Mouse (Mus musculus): ENCODE measurements around the gene C1qtnf9. TPM values are rescaled to one million over a fixed set of nuclear protein-coding genes. Genes with fewer than 3 reads are reported as not detected.

Gene C1qtnf9
- polyA plus RNA-seq, 1 experiment from 2014 or later, result 0.19 TPM

DNA sequence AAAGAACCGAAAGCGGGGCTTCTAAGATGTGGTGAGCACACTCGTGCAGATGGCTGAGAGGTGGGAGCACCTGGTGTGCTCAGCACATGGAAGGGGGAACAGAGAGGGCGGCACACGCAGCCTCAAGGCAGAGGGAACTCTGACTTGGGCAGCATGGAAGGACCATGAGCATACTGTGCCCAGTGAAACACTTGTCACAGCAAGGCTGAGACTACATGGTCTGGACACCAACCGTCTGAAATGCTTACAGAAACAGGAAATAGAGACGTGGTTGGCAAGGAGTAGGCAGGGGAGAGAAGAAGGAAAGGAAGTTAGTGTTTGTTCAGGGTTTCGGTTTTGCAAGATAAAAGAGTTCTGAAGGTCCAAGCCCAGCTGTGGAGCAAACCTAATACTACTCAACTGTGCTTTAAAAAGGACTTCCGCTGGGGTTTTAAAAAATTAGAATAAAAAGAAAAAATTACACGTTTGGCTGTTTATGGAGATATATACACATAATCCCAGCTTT lies 29.4 kb upstream of the C1qtnf9 start:
- Histone ChIP-seq H3K9me3 (no peaks in the 10 kb centered on the region), H3K27ac (peak overlapping the region; percentile 53; the same call in 1 of the 2 replicates), H3K27me3 (replicated peaks) (no peaks in the 10 kb centered on the region), H3K36me3 (replicated peaks) (no peaks in the 10 kb centered on the region), H3K4me2 (no peak overlapping the region), H3K4me3 (no peak overlapping the region), H3K9ac (no peak overlapping the region), H3K4me1 (peaks cover 45% of the 10 kb centered on the region)
- WGBS, result 69% methylated on average over 10 of the region's 10 CpGs
- no peak for ATAC-seq (replicated peaks)

DNA sequence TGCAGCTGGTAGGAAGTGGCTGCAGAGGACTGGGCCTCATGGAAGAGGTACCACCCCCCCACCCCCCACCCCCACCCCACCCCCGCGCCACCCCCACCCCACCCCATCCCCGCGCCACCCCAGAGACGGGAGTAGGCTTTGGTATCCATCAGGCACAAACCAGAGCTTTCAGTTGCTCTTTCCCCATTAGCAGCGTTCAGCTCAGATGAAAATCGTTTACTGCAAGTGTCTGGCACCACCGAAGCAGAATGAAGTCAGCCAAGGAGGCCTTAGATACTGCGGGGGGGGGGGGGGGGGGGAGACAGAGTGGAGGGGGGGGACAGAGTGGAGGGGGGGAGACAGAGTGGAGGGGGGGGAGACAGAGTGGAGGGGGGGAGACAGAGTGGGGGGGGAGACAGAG lies 28.8 kb upstream of the C1qtnf9 start:
- Histone ChIP-seq H3K4me1 (peaks cover 38% of the 10 kb centered on the region), H3K36me3 (replicated peaks) (no peaks in the 10 kb centered on the region), H3K27ac (no peak overlapping the region), H3K27me3 (replicated peaks) (no peaks in the 10 kb centered on the region), H3K4me3 (no peak overlapping the region), H3K9ac (no peak overlapping the region), H3K4me2 (no peak overlapping the region), H3K9me3 (no peaks in the 10 kb centered on the region)
- no peak for ATAC-seq (replicated peaks)
- 4% methylated on average over 5 of the region's 9 CpGs for WGBS

DNA sequence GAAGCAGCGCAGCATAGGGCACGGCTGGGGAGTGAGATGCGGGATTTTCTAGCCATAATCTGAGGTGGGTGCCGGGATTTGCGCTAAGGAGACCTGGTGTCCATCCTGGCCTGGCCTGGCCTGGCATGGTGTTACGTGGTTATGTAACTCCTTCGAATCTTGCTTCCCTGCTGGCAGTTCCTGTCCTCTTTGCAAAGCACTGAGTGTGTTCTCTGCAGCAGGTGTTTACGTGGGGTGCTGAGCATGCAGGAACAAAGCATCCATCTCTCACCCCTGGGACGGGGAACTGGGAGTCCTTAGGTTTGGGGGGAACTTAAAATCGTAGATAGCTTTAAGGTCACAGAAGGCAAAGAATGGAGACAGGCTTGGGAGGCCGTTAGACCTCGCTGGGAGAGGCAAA lies 28.3 kb upstream of the C1qtnf9 start:
- peak overlapping the region; percentile 34; the same call in 1 of the 2 replicates for H3K27ac ChIP-seq
- ATAC-seq (replicated peaks), result no peak
- H3K36me3 ChIP-seq (replicated peaks), result no peaks in the 10 kb centered on the region
- no peaks in the 10 kb centered on the region for H3K9me3 ChIP-seq
- WGBS, result 77% methylated on average over 12 of the region's 12 CpGs
- no peak overlapping the region for H3K9ac ChIP-seq
- H3K4me2 ChIP-seq, result no peak overlapping the region
- no peaks in the 10 kb centered on the region for H3K27me3 ChIP-seq (replicated peaks)
- H3K4me3 ChIP-seq, result no peak overlapping the region
- peaks cover 37% of the 10 kb centered on the region for H3K4me1 ChIP-seq

DNA sequence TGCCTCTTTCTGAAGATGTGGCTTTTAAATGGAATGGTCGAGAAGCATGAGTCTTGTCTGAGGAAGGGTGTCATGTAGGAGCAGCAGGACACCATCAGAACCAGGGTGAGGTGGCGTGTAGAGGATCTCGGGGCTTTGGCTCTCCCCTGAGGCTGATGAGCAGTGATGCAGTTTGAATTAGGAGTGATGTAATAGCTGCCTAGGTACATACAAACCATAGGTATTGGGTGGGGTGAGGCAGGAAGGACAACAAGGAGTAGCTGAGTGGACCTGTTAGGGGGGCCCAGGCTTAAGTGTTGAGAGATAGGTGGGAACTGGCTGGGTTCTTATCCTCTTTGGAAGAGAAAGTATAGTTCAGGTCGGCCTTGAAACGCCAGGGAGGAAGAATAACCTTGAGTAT lies 27.4 kb upstream of the C1qtnf9 start:
- H3K27ac ChIP-seq, result no peak overlapping the region
- H3K4me2 ChIP-seq, result no peak overlapping the region
- WGBS, result 87% methylated on average over 5 of the region's 5 CpGs
- H3K27me3 ChIP-seq (replicated peaks), result no peaks in the 10 kb centered on the region
- no peak overlapping the region for H3K9ac ChIP-seq
- H3K9me3 ChIP-seq, result no peaks in the 10 kb centered on the region
- ATAC-seq (replicated peaks), result no peak
- no peaks in the 10 kb centered on the region for H3K36me3 ChIP-seq (replicated peaks)
- peaks cover 33% of the 10 kb centered on the region for H3K4me1 ChIP-seq
- no peak overlapping the region for H3K4me3 ChIP-seq

DNA sequence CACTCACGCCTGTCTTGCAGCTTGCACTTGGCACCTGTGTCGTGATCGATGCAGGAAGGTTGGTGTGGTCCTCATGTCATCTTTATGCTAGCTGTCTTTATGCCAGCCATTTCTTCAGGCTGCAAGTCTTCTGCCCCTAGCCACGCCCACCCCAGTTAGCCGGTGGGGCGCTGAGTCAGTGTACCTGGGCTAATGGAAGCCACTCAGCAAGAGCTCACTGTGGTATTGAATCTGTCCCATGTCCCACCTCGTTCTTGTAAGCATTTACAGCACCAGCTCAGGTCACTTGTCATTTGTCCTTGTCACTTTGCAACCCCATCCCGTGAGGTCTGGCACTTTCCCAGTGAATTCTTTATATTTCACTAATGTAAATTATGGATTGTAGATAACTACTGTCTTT lies 26.9 kb upstream of the C1qtnf9 start:
- no peak for ATAC-seq (replicated peaks)
- Histone ChIP-seq H3K27ac (peak overlapping the region; percentile 52; the same call in 1 of the 2 replicates), H3K4me2 (no peak overlapping the region), H3K9ac (no peak overlapping the region), H3K4me1 (peaks cover 30% of the 10 kb centered on the region), H3K4me3 (no peak overlapping the region), H3K36me3 (replicated peaks) (no peaks in the 10 kb centered on the region), H3K27me3 (replicated peaks) (no peaks in the 10 kb centered on the region), H3K9me3 (no peaks in the 10 kb centered on the region)
- WGBS, result 76% methylated on average over 8 of the region's 8 CpGs

DNA sequence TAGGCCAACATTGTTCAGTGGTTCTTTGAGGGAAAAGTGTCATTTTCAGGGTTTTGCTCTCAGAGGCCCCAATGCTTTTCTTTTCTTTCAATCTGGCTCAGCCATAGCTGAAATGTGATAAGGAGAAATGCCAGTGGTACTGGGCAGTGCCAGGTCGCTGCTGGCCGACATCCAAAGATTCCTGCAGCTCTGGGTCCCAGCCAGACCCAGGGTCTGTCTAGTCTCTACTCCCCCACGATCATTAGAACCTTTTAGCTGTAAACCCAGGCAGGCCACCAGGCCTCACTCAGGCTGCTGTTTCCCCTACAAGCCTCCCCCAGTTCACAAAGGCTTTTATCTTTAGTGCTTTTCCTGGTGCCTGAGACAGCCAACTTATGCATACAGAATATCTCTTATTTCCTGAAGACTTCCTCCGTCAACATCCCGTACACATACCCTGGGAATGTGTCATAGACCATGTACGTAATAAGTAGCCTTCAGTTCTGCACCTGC lies 26.4 kb upstream of the C1qtnf9 start:
- ATAC-seq (replicated peaks), result no peak
- Histone ChIP-seq H3K27me3 (replicated peaks) (no peaks in the 10 kb centered on the region), H3K9ac (no peak overlapping the region), H3K27ac (peak overlapping the region; percentile 52; the same call in 1 of the 2 replicates), H3K4me2 (no peak overlapping the region), H3K36me3 (replicated peaks) (no peaks in the 10 kb centered on the region), H3K9me3 (no peaks in the 10 kb centered on the region), H3K4me3 (no peak overlapping the region), H3K4me1 (peaks cover 25% of the 10 kb centered on the region)
- 67% methylated on average over 6 of the region's 6 CpGs for WGBS

DNA sequence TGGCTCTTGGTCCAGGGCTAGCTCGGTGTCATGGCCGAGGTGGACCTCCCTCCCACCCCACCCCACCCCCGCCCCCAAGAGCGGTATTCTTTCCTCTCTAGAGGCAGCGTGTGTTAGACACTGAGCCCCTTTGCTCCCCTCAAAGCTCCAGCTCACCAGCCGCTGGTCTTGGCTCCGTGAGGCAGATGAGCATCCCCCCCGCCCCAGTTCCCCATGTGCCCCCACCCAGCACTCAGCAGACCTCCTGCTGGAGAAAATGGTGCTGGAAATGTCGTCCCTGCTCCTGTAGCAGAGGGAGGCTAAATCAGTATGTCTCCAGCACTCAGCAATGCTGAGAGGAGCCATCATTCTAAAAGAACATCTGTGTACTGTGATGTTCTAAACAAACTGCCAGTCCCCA lies 24.3 kb upstream of the C1qtnf9 start:
- 74% methylated on average over 9 of the region's 9 CpGs for WGBS
- no peak overlapping the region for H3K9ac ChIP-seq

DNA sequence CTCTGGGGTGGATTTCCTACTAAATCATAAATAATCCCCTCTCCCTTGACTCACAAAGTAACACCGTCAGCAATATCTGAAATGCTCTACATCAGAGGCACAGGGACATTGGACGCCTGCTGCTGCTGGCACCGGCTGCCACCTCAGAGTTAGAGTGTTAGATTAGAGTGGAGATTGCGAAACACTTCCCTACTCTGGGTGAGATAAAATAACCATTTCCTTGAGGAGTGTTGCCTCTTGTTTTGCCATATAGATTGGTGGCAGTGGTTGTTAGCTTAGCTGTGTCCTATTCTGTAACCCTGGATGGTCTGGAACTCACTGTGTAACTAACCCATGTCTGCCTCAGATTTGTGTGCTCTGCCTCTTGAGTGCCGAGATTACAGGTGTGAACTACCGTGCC lies 22.7 kb upstream of the C1qtnf9 start:
- no peak overlapping the region for H3K4me3 ChIP-seq
- H3K36me3 ChIP-seq (replicated peaks), result no peaks in the 10 kb centered on the region
- no peak overlapping the region for H3K9ac ChIP-seq
- ATAC-seq (replicated peaks), result no peak
- H3K27me3 ChIP-seq (replicated peaks), result no peaks in the 10 kb centered on the region
- no peaks in the 10 kb centered on the region for H3K9me3 ChIP-seq
- 87% methylated on average over 6 of the region's 6 CpGs for WGBS
- no peak overlapping the region for H3K4me2 ChIP-seq
- peaks cover 14% of the 10 kb centered on the region; the same call in 1 of the 2 replicates for H3K4me1 ChIP-seq
- H3K27ac ChIP-seq, result no peak overlapping the region

More for the DNA sequence above, 24.3 kb upstream of the C1qtnf9 start:
- H3K36me3 ChIP-seq (replicated peaks), result no peaks in the 10 kb centered on the region
- no peak overlapping the region for H3K4me2 ChIP-seq
- no peaks in the 10 kb centered on the region for H3K9me3 ChIP-seq
- H3K4me3 ChIP-seq, result no peak overlapping the region
- peaks cover 14% of the 10 kb centered on the region; the same call in 1 of the 2 replicates for H3K4me1 ChIP-seq
- no peak overlapping the region for H3K27ac ChIP-seq
- H3K27me3 ChIP-seq (replicated peaks), result no peaks in the 10 kb centered on the region
- no peak for ATAC-seq (replicated peaks)

DNA sequence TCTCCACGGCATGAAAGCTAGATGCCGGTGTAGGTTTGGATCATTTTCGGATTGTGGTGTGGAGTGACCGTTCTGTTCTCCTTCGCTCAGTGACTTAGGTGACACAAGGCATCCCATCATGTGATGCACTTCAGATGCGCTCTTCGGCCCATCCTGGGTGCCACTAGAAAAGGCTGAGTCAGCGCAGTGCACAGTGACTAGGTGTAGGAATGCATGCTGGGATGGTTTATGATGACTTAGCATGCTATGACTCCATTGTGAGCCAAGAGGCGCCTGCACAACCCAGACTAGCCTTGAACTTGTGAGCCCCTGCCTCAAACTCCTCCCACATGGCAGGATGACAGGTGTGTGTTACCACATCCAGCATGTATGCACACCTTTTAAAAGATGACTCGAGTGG lies 21.8 kb upstream of the C1qtnf9 start:
- H3K9me3 ChIP-seq, result no peaks in the 10 kb centered on the region
- H3K4me3 ChIP-seq, result no peak overlapping the region
- no peak for ATAC-seq (replicated peaks)
- H3K36me3 ChIP-seq (replicated peaks), result no peaks in the 10 kb centered on the region
- 96% methylated on average over 10 of the region's 10 CpGs for WGBS
- no peaks in the 10 kb centered on the region for H3K27me3 ChIP-seq (replicated peaks)
- no peak overlapping the region for H3K4me2 ChIP-seq
- H3K27ac ChIP-seq, result no peak overlapping the region
- H3K9ac ChIP-seq, result no peak overlapping the region
- H3K4me1 ChIP-seq, result peaks cover 4% of the 10 kb centered on the region; the same call in 1 of the 2 replicates

DNA sequence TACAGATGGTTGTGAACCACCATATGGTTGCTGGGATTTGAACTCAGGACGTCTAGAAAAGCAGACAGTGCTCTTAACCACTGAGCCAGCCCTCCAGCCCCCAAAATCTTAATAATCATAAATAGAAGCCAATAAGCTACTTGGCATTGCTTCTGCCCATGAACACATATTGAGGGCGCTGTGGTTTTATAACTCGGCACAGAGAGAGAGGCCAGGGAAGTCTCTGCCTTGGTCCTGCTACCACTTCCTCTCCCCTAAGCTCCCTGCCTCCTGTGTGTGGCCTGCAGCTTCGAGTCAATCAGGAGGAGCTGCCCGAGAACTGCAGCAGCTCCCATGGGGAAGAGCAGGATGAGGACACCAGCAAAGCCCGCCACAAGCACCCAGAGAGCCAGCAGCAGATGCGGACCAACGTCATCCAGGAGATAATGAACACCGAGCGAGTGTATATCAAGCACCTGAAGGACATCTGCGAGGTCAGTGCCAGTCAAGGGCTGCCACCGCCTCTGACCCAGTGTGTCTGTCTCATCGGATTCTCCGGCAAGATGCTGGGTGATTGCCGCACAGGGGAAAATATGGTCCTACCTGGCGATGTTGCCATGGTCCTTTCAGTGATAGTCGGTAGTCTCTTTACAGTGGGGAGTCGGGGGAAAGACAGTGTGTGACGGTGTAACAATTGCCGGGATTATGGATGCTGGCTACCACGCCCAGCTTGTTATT lies 20.6 kb upstream of the C1qtnf9 start:
- H3K36me3 ChIP-seq (replicated peaks), result no peaks in the 10 kb centered on the region
- H3K9me3 ChIP-seq, result no peaks in the 10 kb centered on the region
- WGBS, result 87% methylated on average over 21 of the region's 21 CpGs
- no peak overlapping the region for H3K4me2 ChIP-seq
- no peak overlapping the region for H3K9ac ChIP-seq
- H3K4me3 ChIP-seq, result no peak overlapping the region
- ATAC-seq (replicated peaks), result no peak
- no peak overlapping the region for H3K27ac ChIP-seq
- no peaks in the 10 kb centered on the region for H3K27me3 ChIP-seq (replicated peaks)
- no peaks in the 10 kb centered on the region for H3K4me1 ChIP-seq

DNA sequence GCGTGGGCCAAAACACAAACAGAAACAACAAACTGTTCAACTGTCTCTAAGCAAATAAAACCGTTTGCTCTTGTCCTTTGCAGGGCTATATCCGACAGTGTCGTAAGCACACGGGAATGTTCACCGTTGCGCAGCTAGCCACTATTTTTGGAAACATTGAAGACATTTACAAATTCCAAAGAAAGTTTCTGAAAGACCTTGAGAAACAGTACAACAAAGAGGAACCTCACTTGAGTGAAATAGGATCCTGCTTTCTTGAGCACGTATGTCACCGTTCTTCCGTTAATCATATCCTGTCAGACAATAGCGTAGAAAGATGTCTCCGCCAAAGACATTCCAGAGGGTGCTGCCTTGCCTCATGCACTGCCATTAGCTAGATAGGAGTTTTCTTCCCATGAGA lies 18.1 kb upstream of the C1qtnf9 start:
- no peak overlapping the region for H3K27ac ChIP-seq
- 91% methylated on average over 12 of the region's 12 CpGs for WGBS
- H3K9me3 ChIP-seq, result no peaks in the 10 kb centered on the region
- no peak overlapping the region for H3K4me3 ChIP-seq
- peaks cover 6% of the 10 kb centered on the region; the same call in 1 of the 2 replicates for H3K4me1 ChIP-seq
- H3K36me3 ChIP-seq (replicated peaks), result no peaks in the 10 kb centered on the region
- no peak overlapping the region for H3K4me2 ChIP-seq
- no peak overlapping the region for H3K9ac ChIP-seq
- ATAC-seq (replicated peaks), result no peak
- no peaks in the 10 kb centered on the region for H3K27me3 ChIP-seq (replicated peaks)

DNA sequence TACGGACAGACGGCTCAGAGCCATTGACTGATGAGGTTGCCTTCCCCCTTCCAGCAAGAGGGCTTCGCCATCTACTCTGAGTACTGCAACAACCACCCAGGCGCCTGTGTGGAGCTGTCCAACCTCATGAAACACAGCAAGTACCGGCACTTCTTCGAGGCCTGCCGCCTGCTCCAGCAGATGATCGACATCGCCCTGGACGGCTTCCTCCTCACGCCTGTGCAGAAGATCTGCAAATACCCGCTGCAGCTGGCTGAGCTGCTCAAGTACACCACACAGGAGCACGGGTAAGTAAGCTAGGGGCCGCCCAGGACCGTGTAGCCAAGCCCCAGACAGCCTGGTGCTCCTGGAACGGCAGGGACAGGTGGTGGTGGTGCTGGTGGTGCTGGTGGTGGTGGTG lies 16.4 kb upstream of the C1qtnf9 start:
- no peak overlapping the region for H3K4me2 ChIP-seq
- no peak overlapping the region for H3K4me3 ChIP-seq
- no peak overlapping the region for H3K9ac ChIP-seq
- peaks cover 6% of the 10 kb centered on the region; the same call in 1 of the 2 replicates for H3K4me1 ChIP-seq
- no peaks in the 10 kb centered on the region; the same call in 1 of the 2 replicates for H3K36me3 ChIP-seq (replicated peaks)
- no peak overlapping the region for H3K27ac ChIP-seq
- WGBS, result 96% methylated on average over 16 of the region's 16 CpGs
- H3K27me3 ChIP-seq (replicated peaks), result no peaks in the 10 kb centered on the region
- ATAC-seq (replicated peaks), result no peak
- no peaks in the 10 kb centered on the region for H3K9me3 ChIP-seq
